Mouse (Mus musculus) erythroblast, embryonic 14.5 days (primary cell): ENCODE data around the gene Tatdn2.

ENCODE experiments used
- GATA1 ChIP-seq: IDR thresholded peaks from 2 replicates; pipeline ENCODE4 v1.6.1; 2012; ENCODE audit warnings: low read length, inconsistent platforms, mixed read lengths
- TAL1 ChIP-seq: IDR thresholded peaks from 3 replicates; pipeline ENCODE4 v1.6.1; 2012; ENCODE audit warnings: low read length, inconsistent platforms, mixed read lengths

- TF ChIP-seq GATA1 (no peak), TAL1 (no peak)
Observed at GRCm38 (mm10) chr6:113667611-113668122, 29.2 kb upstream of the Tatdn2 start.
